Mouse (Mus musculus): ENCODE data around the gene Pink1.

- TF ChIP-seq CTCF (IDR thresholded peaks at IDR 0.05; ENCODE audit: borderline replicate concordance, extremely low read depth, insufficient read depth, insufficient read length) (no peak), POLR2A (IDR thresholded peaks at IDR 0.05; ENCODE audit: borderline replicate concordance, extremely low read depth, insufficient read depth, insufficient read length, poor library complexity, severe bottlenecking) (no peak)
Measured at GRCm38 (mm10) chr4:138313795-138314194, 12.3 kb downstream of the Pink1 start.

Measured in brain, embryonic 14.5 days (tissue).